Mouse (Mus musculus) G1E (cell line): Measurements from ENCODE around the gene Srl. TPM values are rescaled to one million over a fixed set of nuclear protein-coding genes. Genes with fewer than 3 reads are reported as not detected.

ENCODE experiments used
- ATAC-seq: 2 replicates; pipeline ENCODE4 v1.8.0; 2016; ENCODE audit warnings: mild to moderate bottlenecking; ENCODE audit not compliant: insufficient number of reproducible peaks, poor library complexity, low FRiP score, severe bottlenecking; ENCODE audit errors: extremely low read depth
- DNase-seq: peaks from one replicate; pipeline ENCODE4 v3.0.0; 2012; ENCODE audit warnings: low spot score
- H3K27me3 ChIP-seq: 2 replicates; pipeline ENCODE4 v1.6.1; 2012; ENCODE audit warnings: mild to moderate bottlenecking, low read length, inconsistent platforms; ENCODE audit not compliant: insufficient read depth
- H3K36me3 ChIP-seq: replicated peaks from 2 replicates; pipeline ENCODE3; 2012; ENCODE audit warnings: mild to moderate bottlenecking, inconsistent platforms
- H3K4me1 ChIP-seq: 2 replicates; pipeline ENCODE4 v1.6.1; 2012; ENCODE audit warnings: low read depth, low read length, inconsistent platforms, mixed read lengths; ENCODE audit not compliant: insufficient read depth
- H3K4me3 ChIP-seq: 2 replicates; pipeline ENCODE4 v1.5.1; 2012; ENCODE audit warnings: low read depth, mild to moderate bottlenecking, inconsistent platforms, low read length, moderate library complexity, mixed read lengths
- H3K9me3 ChIP-seq: replicated peaks from 2 replicates; pipeline ENCODE4 v1.6.1; 2012; ENCODE audit warnings: inconsistent platforms
- CTCF ChIP-seq: IDR thresholded peaks from 2 replicates; pipeline ENCODE4 v1.5.1; 2012; ENCODE audit warnings: low read depth, low read length, inconsistent platforms, mixed read lengths
- GATA1 ChIP-seq: IDR thresholded peaks from 2 replicates; pipeline ENCODE4 v1.6.1; 2012; ENCODE audit warnings: borderline replicate concordance, low read length, inconsistent platforms, mixed read lengths
- GATA2 ChIP-seq: IDR thresholded peaks from 2 replicates; pipeline ENCODE4 v1.6.1; 2012; ENCODE audit warnings: low read depth, low read length, inconsistent platforms, borderline replicate concordance
- POLR2AphosphoS5 ChIP-seq: IDR thresholded peaks from 2 replicates; pipeline ENCODE4 v1.6.1; 2012; ENCODE audit warnings: low read depth, low read length, inconsistent platforms; ENCODE audit not compliant: insufficient replicate concordance
- TAL1 ChIP-seq: conservative IDR thresholded peaks from 2 replicates; pipeline ENCODE4 v1.6.1; 2012; ENCODE audit warnings: low read depth, low read length, inconsistent platforms, mixed read lengths
- polyA plus RNA-seq: library from polyadenylated mRNA; stranded (reverse); fragments of >175 nt; gene quantifications from 2 replicates; pipeline ENCODE4 v1.2.3, GENCODE M21; 2012
- total RNA-seq, 2 experiments: library from RNA; stranded (forward) in 1 of 2; stranded (reverse) in 1 of 2; fragments of 200-1000 nt in 1 of 2; fragments of >200 nt in 1 of 2; fragmentation: Nextera tagmentation in 1 of 2; gene quantifications; 2 replicates each; pipeline ENCODE4 v1.2.3; 2014 to 2017

Gene Srl
- 5.9 and 8.6 TPM in 2 replicates for total RNA-seq (2014; fragmentation: Nextera tagmentation)
- total RNA-seq (2017), result 5.3 and 8.5 TPM in 2 replicates
- 2.3 and 3.5 TPM in 2 replicates for polyA plus RNA-seq

GRCm38 (mm10) chr16:4541501-4542198 lies at the start of gene Srl:
Gene Srl, minus strand, starts transcription at chr16:4541816.
- H3K9me3 ChIP-seq, result no peaks in the 10 kb centered on the region
- H3K27me3 ChIP-seq, result no peaks in the 10 kb centered on the region
- peaks cover 39% of the 10 kb centered on the region for H3K36me3 ChIP-seq
- peaks cover 47% of the 10 kb centered on the region for H3K4me1 ChIP-seq
- peak; percentile 88 for DNase-seq
- TF ChIP-seq GATA2 (no peak), TAL1 (no peak), CTCF (peak; percentile 49; the same call in 1 of the 2 replicates), POLR2AphosphoS5 (no peak), GATA1 (no peak)
- peak; percentile 96 for ATAC-seq
- peak within 1 kb of the TSS; percentile 70 for H3K4me3 ChIP-seq

- Histone ChIP-seq H3K4me3 (no peak overlapping the region), H3K4me1 (peaks cover 34% of the 10 kb centered on the region), H3K9me3 (no peaks in the 10 kb centered on the region), H3K27me3 (peaks cover 32% of the 10 kb centered on the region), H3K36me3 (no peaks in the 10 kb centered on the region)
- DNase-seq, result no peak
- ATAC-seq, result no peak
- TF ChIP-seq CTCF (no peak), TAL1 (no peak), POLR2AphosphoS5 (no peak), GATA1 (no peak), GATA2 (no peak)
Measured at GRCm38 (mm10) chr16:4590236-4590635, 48.6 kb upstream of the Srl start.

- TF ChIP-seq CTCF (no peak), GATA1 (no peak), GATA2 (no peak), TAL1 (no peak), POLR2AphosphoS5 (no peak)
- no peak for DNase-seq
- H3K9me3 ChIP-seq, result no peaks in the 10 kb centered on the region
- no peaks in the 10 kb centered on the region for H3K36me3 ChIP-seq
- peaks cover 10% of the 10 kb centered on the region for H3K27me3 ChIP-seq
- peaks cover 44% of the 10 kb centered on the region for H3K4me1 ChIP-seq
- no peak for ATAC-seq
- H3K4me3 ChIP-seq, result no peak overlapping the region
Measured at GRCm38 (mm10) chr16:4587516-4588210, 46.0 kb upstream of the Srl start.

- TF ChIP-seq CTCF, result no peak
- no peak for TF ChIP-seq GATA2
- TF ChIP-seq GATA1, result no peak
- no peak for TF ChIP-seq TAL1
- no peak for TF ChIP-seq POLR2AphosphoS5
- DNase-seq, result peak; percentile 96
Measured at GRCm38 (mm10) chr16:4586531-4587123, 45.0 kb upstream of the Srl start.

GRCm38 (mm10) chr16:4585642-4586530 lies 44.3 kb upstream of the Srl start:
- H3K4me3 ChIP-seq, result peak overlapping the region; percentile 71
- no peaks in the 10 kb centered on the region for H3K9me3 ChIP-seq
- TF ChIP-seq POLR2AphosphoS5 (no peak), CTCF (no peak), GATA2 (no peak), GATA1 (no peak), TAL1 (no peak)
- peaks cover 4% of the 10 kb centered on the region; the same call in 1 of the 2 replicates for H3K27me3 ChIP-seq
- no peaks in the 10 kb centered on the region for H3K36me3 ChIP-seq
- DNase-seq (no peak), ATAC-seq (no peak)
- peaks cover 44% of the 10 kb centered on the region for H3K4me1 ChIP-seq

More at GRCm38 (mm10) chr16:4586531-4587123, 45.0 kb upstream of the Srl start:
- Histone ChIP-seq H3K4me3 (peak overlapping the region; percentile 71), H3K27me3 (peaks cover 8% of the 10 kb centered on the region; the same call in 1 of the 2 replicates), H3K4me1 (peaks cover 44% of the 10 kb centered on the region), H3K9me3 (no peaks in the 10 kb centered on the region), H3K36me3 (no peaks in the 10 kb centered on the region)
- peak; percentile 93 for ATAC-seq
